Mouse (Mus musculus): ENCODE results near the gene Fshb. TPM values are rescaled to one million over a fixed set of nuclear protein-coding genes. Genes with fewer than 3 reads are reported as not detected.

The Fshb gene
- total RNA-seq, 1 experiment, result not detected

- TF ChIP-seq HCFC1 (IDR thresholded peaks at IDR 0.05; ENCODE audit: borderline replicate concordance, insufficient read depth, low read length) (no peak), MAFK (IDR thresholded peaks at IDR 0.05; ENCODE audit: insufficient read depth, low read depth, low read length) (no peak), ZNF384 (IDR thresholded peaks at IDR 0.05; ENCODE audit: low read depth, low read length) (no peak), ZC3H11A (IDR thresholded peaks at IDR 0.05; ENCODE audit: borderline replicate concordance, low read depth, low read length) (no peak), CHD2 (IDR thresholded peaks at IDR 0.05; ENCODE audit: low read depth, low read length) (no peak)
- DNase-seq (ENCODE audit: low read depth, low spot score), result no peak
- no peak overlapping the region for H3K4me3 ChIP-seq (ENCODE audit: insufficient read depth in 1 of 2, low read depth in 1 of 2, low read length in 2 of 2, poor library complexity in 1 of 2, severe bottlenecking in 1 of 2)
- no peak overlapping the region for H3K9ac ChIP-seq (ENCODE audit: insufficient read depth, low read depth, low read length, poor library complexity, severe bottlenecking)
- no peaks in the 10 kb centered on the region for H3K9me3 ChIP-seq (ENCODE audit: control insufficient read depth, insufficient read depth, low read depth, low read length)
- H3K36me3 ChIP-seq (ENCODE audit: control insufficient read depth, insufficient read depth, low read length, poor library complexity, severe bottlenecking), result no peaks in the 10 kb centered on the region
- no peak overlapping the region for H3K27ac ChIP-seq (ENCODE audit: insufficient read depth, low read depth, low read length, poor library complexity, severe bottlenecking)
- in situ Hi-C loops (cut with MboI; ENCODE audit: low sequenced_read_pairs in 2 of 2, unreplicated experiment in 2 of 2), result no loop called here
- no peaks in the 10 kb centered on the region for H3K4me1 ChIP-seq (ENCODE audit: control insufficient read depth in 2 of 2, insufficient read depth in 2 of 2, low read length in 2 of 2, poor library complexity in 1 of 2)
Measured at GRCm38 (mm10) chr2:107045955-107046354, 13.5 kb downstream of the Fshb start.

DNA sequence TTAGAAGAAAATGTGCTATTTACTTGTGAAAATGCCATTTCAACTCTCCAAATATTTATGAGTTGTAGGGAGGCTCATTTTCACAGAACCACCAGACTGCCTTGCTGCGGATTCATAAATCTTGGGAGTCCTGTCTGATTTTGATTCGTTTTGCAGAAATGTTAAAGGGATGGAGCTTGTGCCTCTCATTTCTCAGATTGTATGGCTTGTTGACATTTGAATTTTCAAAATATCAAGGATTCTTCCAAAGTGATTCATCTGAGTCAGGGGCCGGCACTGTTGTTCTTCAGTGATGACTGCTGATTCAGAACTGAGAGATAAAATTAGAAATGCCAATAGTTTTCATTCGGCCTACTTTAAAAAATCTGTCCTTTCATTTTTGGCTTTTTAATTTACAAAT lies 18.6 kb downstream of the Fshb start:
- DNase-seq (ENCODE audit: low read depth, low spot score), result no peak
- H3K9ac ChIP-seq (ENCODE audit: insufficient read depth, low read depth, low read length, poor library complexity, severe bottlenecking), result no peak overlapping the region
- no peaks in the 10 kb centered on the region for H3K36me3 ChIP-seq (ENCODE audit: control insufficient read depth, insufficient read depth, low read length, poor library complexity, severe bottlenecking)
- in situ Hi-C loops (cut with MboI; ENCODE audit: low sequenced_read_pairs in 2 of 2, unreplicated experiment in 2 of 2), result no loop called here
- H3K4me3 ChIP-seq (ENCODE audit: insufficient read depth in 1 of 2, low read depth in 1 of 2, low read length in 2 of 2, poor library complexity in 1 of 2, severe bottlenecking in 1 of 2), result no peak overlapping the region
- H3K27ac ChIP-seq (ENCODE audit: insufficient read depth, low read depth, low read length, poor library complexity, severe bottlenecking), result no peak overlapping the region
- no peaks in the 10 kb centered on the region for H3K9me3 ChIP-seq (ENCODE audit: control insufficient read depth, insufficient read depth, low read depth, low read length)
- H3K4me1 ChIP-seq (ENCODE audit: control insufficient read depth in 2 of 2, insufficient read depth in 2 of 2, low read length in 2 of 2, poor library complexity in 1 of 2), result no peaks in the 10 kb centered on the region
- TF ChIP-seq HCFC1 (IDR thresholded peaks at IDR 0.05; ENCODE audit: borderline replicate concordance, insufficient read depth, low read length) (no peak), ZNF384 (IDR thresholded peaks at IDR 0.05; ENCODE audit: low read depth, low read length) (no peak), ZC3H11A (IDR thresholded peaks at IDR 0.05; ENCODE audit: borderline replicate concordance, low read depth, low read length) (no peak), MAFK (IDR thresholded peaks at IDR 0.05; ENCODE audit: insufficient read depth, low read depth, low read length) (no peak), CHD2 (IDR thresholded peaks at IDR 0.05; ENCODE audit: low read depth, low read length) (no peak)

- in situ Hi-C loops (cut with MboI; ENCODE audit: low sequenced_read_pairs in 2 of 2, unreplicated experiment in 2 of 2), result no loop called here
- Histone ChIP-seq H3K9me3 (ENCODE audit: control insufficient read depth, insufficient read depth, low read depth, low read length) (no peaks in the 10 kb centered on the region), H3K4me1 (ENCODE audit: control insufficient read depth in 2 of 2, insufficient read depth in 2 of 2, low read length in 2 of 2, poor library complexity in 1 of 2) (no peaks in the 10 kb centered on the region), H3K4me3 (ENCODE audit: insufficient read depth in 1 of 2, low read depth in 1 of 2, low read length in 2 of 2, poor library complexity in 1 of 2, severe bottlenecking in 1 of 2) (no peak overlapping the region), H3K27ac (ENCODE audit: insufficient read depth, low read depth, low read length, poor library complexity, severe bottlenecking) (no peak overlapping the region), H3K9ac (ENCODE audit: insufficient read depth, low read depth, low read length, poor library complexity, severe bottlenecking) (no peak overlapping the region), H3K36me3 (ENCODE audit: control insufficient read depth, insufficient read depth, low read length, poor library complexity, severe bottlenecking) (no peaks in the 10 kb centered on the region)
- TF ChIP-seq HCFC1 (IDR thresholded peaks at IDR 0.05; ENCODE audit: borderline replicate concordance, insufficient read depth, low read length) (no peak), ZC3H11A (IDR thresholded peaks at IDR 0.05; ENCODE audit: borderline replicate concordance, low read depth, low read length) (no peak)
- no peak for DNase-seq (ENCODE audit: low read depth, low spot score)
Measured at GRCm38 (mm10) chr2:107035980-107036379, 23.5 kb downstream of the Fshb start.

GRCm38 (mm10) chr2:107024694-107025093 lies 34.8 kb downstream of the Fshb start:
- DNase-seq (ENCODE audit: low read depth, low spot score), result no peak
- no peaks in the 10 kb centered on the region for H3K9me3 ChIP-seq (ENCODE audit: control insufficient read depth, insufficient read depth, low read depth, low read length)
- no peak overlapping the region for H3K27ac ChIP-seq (ENCODE audit: insufficient read depth, low read depth, low read length, poor library complexity, severe bottlenecking)
- in situ Hi-C loops (cut with MboI; ENCODE audit: low sequenced_read_pairs in 2 of 2, unreplicated experiment in 2 of 2), result no loop called here
- TF ChIP-seq HCFC1 (IDR thresholded peaks at IDR 0.05; ENCODE audit: borderline replicate concordance, insufficient read depth, low read length), result no peak
- TF ChIP-seq CHD2 (IDR thresholded peaks at IDR 0.05; ENCODE audit: low read depth, low read length), result no peak
- no peak for TF ChIP-seq ZC3H11A (IDR thresholded peaks at IDR 0.05; ENCODE audit: borderline replicate concordance, low read depth, low read length)
- TF ChIP-seq ZNF384 (IDR thresholded peaks at IDR 0.05; ENCODE audit: low read depth, low read length), result no peak
- TF ChIP-seq MAFK (IDR thresholded peaks at IDR 0.05; ENCODE audit: insufficient read depth, low read depth, low read length), result no peak
- no peaks in the 10 kb centered on the region for H3K4me1 ChIP-seq (ENCODE audit: control insufficient read depth in 2 of 2, insufficient read depth in 2 of 2, low read length in 2 of 2, poor library complexity in 1 of 2)
- H3K9ac ChIP-seq (ENCODE audit: insufficient read depth, low read depth, low read length, poor library complexity, severe bottlenecking), result no peak overlapping the region
- no peaks in the 10 kb centered on the region for H3K36me3 ChIP-seq (ENCODE audit: control insufficient read depth, insufficient read depth, low read length, poor library complexity, severe bottlenecking)
- no peak overlapping the region for H3K4me3 ChIP-seq (ENCODE audit: insufficient read depth in 1 of 2, low read depth in 1 of 2, low read length in 2 of 2, poor library complexity in 1 of 2, severe bottlenecking in 1 of 2)

DNA sequence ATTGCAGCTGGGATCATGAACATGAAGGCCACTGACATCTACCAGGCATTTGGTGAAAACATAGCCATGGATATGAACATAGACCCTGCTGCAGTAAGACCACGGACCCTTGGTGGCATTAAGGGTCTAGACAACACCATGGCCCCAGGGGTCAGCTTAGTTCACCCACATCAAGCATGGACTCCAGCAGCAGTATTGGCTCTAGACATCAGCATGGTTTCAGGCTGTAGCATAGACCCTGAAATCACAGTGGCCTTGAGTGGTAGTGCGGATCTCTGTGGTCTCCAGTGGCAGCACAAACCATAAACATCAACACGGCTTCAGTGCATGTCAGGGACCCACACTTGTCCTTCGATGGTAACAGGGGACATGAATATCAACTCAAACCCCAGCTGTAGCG lies 36.7 kb downstream of the Fshb start:
- Histone ChIP-seq H3K4me1 (ENCODE audit: control insufficient read depth in 2 of 2, insufficient read depth in 2 of 2, low read length in 2 of 2, poor library complexity in 1 of 2) (no peaks in the 10 kb centered on the region), H3K4me3 (ENCODE audit: insufficient read depth in 1 of 2, low read depth in 1 of 2, low read length in 2 of 2, poor library complexity in 1 of 2, severe bottlenecking in 1 of 2) (no peak overlapping the region), H3K9ac (ENCODE audit: insufficient read depth, low read depth, low read length, poor library complexity, severe bottlenecking) (no peak overlapping the region), H3K9me3 (ENCODE audit: control insufficient read depth, insufficient read depth, low read depth, low read length) (no peaks in the 10 kb centered on the region), H3K27ac (ENCODE audit: insufficient read depth, low read depth, low read length, poor library complexity, severe bottlenecking) (no peak overlapping the region), H3K36me3 (ENCODE audit: control insufficient read depth, insufficient read depth, low read length, poor library complexity, severe bottlenecking) (no peaks in the 10 kb centered on the region)
- DNase-seq (ENCODE audit: low read depth, low spot score), result no peak
- TF ChIP-seq MAFK (IDR thresholded peaks at IDR 0.05; ENCODE audit: insufficient read depth, low read depth, low read length), result no peak
- no peak for TF ChIP-seq HCFC1 (IDR thresholded peaks at IDR 0.05; ENCODE audit: borderline replicate concordance, insufficient read depth, low read length)
- TF ChIP-seq CHD2 (IDR thresholded peaks at IDR 0.05; ENCODE audit: low read depth, low read length), result no peak
- in situ Hi-C loops (cut with MboI; ENCODE audit: low sequenced_read_pairs in 2 of 2, unreplicated experiment in 2 of 2), result no loop called here
